Mouse (Mus musculus) brain, embryonic 14.5 days (tissue): ENCODE results near the gene Ric3.

Source experiments
- CTCF ChIP-seq: fragments of 200-500 bp; IDR thresholded peaks from 2 replicates; pipeline ENCODE4 v1.5.1; 2012; ENCODE audit warnings: inconsistent platforms, mild to moderate bottlenecking, moderate library complexity, borderline replicate concordance; ENCODE audit not compliant: insufficient read depth, insufficient read length; ENCODE audit errors: extremely low read depth
- POLR2A ChIP-seq: fragments of 200-500 bp; IDR thresholded peaks from 2 replicates; pipeline ENCODE4 v1.6.1; 2012; ENCODE audit warnings: mild to moderate bottlenecking, inconsistent platforms, borderline replicate concordance; ENCODE audit not compliant: poor library complexity, insufficient read depth, insufficient read length, severe bottlenecking; ENCODE audit errors: extremely low read depth

DNA sequence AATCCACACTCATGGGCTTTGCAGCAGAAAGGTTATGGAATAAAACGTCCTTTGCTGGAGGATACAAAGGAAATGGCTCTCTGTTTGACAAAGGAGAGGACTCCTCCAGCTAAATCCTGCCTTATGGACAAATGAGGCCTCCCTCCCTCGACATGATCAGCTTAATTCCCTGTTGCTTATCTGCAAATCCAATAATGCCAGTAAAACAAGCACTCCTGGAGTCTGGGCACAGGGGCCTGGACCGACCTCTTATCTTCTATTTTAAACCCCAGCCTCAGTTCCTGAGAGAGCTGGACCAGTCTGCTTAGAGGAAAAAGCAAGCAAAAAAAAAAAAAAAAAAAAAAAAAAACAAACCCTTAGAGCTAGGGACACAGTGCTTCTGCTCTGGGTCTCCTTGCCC, 79.5 kb downstream of the Ric3 start:
- TF ChIP-seq POLR2A (no peak), CTCF (no peak)
